Mouse (Mus musculus) layer of hippocampus, postnatal 10 days (tissue): ENCODE measurements around the gene Majin. TPM values are rescaled to one million over a fixed set of nuclear protein-coding genes. Genes with fewer than 3 reads are reported as not detected.
A peak's percentile ranks its signal among the peaks of the same experiment; 100 is the strongest.

Experiments
- DNase-seq, 2 experiments: peaks; one replicate each; pipeline ENCODE4 v3.0.0; 2021; ENCODE audit warnings: low spot score in 2 of 2
- long read RNA-seq: library from polyadenylated mRNA; stranded (forward); transcript quantifications from one replicate; pipeline ENCODE4 v2.0.0, GENCODE M21; 2023
- total RNA-seq, 2 experiments: library from RNA; stranded (reverse); gene quantifications; 2 replicates each; pipeline ENCODE4 v1.2.3; 2021

Gene Majin
- total RNA-seq: not detected
- long read RNA-seq: 0 reads

DNA sequence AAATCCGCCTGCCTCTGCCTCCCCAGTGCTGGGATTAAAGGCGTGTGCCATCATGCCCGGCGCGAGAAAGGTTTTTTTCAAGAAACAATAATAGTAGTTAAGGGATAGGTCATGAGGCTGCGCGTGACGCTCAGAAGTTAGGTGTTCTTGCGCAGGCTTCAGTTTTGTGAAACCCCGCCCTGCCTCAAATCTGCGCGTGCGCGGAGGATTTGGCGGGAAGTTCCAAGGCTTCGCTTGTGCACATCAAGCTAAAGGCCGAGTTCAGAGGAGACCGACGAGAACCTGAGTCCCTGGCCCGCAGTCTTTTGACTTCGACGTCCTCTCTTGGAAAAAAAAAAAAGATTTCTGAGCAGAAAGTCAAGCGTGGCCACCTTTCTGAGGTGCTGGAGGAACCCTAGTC lies at the start of gene Majin:
Gene Majin (plus strand): TSS at position 258 of the 400 bp plus-strand sequence.
- no peak for DNase-seq

DNA sequence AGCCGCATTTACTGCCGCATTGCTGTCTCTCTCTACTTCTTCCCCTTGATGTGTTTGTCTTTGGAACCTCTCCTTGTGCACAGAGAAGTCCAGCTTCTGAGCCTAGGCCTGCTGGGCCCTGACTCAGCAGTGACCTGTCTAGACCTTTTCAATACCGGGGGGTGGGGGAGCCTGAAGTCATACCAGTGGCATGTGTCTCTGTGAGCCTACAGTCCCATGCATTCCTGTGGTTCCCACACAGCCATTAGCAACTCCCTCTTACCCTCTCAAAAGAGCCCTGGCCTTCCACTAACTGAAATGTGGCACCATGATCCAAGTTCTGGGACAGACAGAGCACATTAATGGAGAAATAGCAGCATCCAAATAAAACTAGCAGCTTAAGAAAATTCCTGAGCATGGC lies 47.8 kb upstream of the Majin start:
- no peak for DNase-seq

DNA sequence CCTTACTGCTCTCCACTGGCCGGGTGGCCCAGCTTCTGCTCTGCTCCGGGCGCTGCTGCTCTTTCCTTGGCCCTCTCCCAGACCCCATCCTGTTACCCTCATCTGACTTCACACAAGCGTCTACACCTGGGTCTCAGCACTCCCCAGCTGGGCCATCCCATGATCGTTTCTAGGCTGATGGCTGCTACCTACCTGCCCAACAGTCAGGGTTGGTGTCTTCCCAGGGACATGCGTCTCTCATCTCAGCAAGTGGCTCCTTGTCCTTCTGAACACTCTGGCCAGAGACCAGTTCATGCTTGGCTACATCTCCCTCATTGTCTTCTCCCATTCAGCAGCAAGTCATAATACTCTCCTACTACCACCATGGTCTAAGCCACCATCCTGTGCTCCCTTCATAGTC lies 44.5 kb upstream of the Majin start:
- DNase-seq: no peak

DNA sequence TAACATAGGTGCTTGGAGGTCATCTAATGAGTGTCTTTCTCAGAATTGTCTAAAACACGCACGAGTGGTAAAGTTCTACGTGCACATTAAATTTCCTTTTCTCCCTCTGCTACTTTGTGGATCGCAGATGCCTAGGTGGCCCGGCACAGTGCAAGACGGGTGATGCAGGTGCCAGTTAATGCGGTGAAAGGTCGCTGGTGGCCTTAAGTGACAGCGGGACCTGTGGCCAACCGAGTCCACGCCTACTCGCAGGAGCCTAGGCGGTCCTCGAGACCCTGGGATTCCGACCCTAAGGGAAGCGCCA lies 43.9 kb upstream of the Majin start:
- no peak for DNase-seq

DNA sequence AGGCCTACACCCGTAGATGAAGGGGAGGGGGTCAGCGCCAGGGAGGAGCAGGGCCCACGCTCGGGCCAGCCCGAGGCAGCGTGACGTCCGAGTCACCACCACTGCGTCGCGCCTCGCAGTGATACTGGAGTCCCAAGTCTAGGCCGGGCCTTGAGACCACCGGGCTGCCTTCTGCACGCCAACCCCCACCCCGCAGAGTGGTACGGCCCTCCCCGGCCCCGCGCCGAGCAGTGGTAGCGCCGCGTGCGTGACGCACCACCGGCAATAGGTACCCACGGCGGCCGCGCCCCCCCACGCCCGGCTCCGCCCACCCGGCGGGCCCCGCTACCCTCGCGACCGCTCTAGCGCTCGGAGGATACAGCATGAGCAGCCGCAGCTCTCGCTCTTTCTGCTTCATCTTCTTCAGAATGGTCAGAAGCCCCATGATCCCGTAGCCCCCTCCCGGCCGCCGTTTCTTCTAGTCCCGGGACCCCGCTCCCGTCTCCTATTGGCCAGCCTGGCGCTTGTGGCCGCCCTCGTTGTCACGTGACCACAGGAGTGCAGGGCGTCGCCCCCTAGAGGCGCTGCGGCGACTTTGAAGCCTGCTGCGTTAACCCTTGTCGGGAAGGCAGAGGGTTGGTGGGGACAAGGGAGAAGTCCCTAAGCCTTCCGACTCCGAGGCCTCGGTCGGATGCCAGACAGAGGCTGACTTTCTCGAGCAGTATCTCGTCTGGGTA lies 43.4 kb upstream of the Majin start, which contains the start of gene Batf2:
Gene Batf2 (plus strand): TSS at position 306 of the 716 bp plus-strand sequence.
- DNase-seq: peak; percentile 94 to 95

DNA sequence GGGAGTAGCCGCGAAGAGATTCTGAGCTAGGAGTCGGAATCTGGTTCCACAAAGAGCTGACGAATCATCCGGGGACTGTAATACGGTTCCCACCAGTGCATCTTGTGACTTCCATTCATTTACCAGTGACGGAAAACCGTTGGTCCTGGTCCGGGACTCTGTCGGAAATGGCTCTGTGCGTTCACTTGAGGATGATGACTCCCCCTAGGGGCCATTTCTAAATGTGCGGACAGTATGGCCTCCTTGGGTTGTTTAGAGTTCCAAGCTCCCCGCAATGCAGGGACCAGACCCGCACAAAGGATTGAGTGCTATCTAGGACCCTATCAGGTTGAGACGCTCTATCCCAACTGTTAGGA lies 42.8 kb upstream of the Majin start, which contains the start of gene Arl2:
Gene Arl2 (minus strand): TSS at position 155 of the 356 bp plus-strand sequence.
- DNase-seq: peak; percentile 82 to 85

DNA sequence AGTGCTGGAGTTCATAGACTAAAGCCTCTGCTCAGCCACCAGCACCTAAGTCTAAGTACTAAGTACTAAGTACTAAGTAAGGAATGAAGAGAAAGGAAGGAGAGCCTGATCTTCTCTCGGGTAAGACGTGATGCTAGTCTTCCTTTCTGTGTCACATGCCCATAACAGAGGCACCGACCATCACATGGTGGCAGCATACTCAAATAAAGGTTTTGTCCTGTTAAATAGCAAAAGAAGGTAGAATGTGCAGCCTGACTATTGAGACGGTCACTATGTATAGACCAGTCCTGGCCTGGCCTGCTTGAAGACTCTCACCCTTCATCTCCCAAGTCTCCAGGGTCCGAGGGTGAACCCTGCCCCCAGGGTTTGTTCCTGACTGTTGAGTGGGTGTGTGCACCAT lies 39.3 kb upstream of the Majin start:
- DNase-seq: no peak

DNA sequence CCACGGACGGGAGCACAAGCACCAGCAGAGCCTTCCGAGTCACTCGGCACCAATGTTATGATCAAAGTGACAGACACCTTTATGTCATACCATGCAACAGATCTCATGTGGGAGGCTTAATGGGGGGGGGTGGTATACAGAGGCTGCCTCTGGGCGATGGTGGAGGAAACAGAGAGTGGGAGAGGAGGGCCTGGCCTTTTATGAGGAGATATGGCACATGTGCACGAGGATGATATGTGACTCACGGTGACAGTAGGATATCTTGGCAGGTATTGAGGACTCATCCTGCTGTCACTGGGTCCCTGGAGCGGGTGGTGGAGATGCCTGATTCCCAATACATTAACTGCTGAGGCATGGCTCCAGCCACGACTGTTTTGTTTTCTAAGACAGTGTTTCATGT lies 29.0 kb upstream of the Majin start:
- DNase-seq: no peak

DNA sequence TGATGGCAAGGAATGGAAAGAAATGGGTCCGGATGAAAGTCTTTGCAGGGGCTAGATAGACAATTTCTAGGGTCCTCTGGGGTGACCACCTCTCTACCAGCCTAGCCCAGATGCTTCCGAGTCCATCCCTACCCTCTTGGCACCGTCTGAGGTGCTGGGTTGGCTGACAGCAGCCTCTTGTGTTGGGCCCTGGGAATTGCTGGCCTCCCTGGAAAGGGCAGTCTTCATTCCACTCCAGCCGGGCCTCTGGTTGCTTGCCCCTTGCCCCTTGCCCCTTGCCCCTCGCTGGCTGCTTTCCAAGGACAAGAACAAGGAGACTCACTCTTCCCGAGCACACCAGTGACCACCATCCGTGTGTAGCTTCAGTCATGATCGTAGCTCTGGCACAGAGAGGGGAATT lies 27.8 kb upstream of the Majin start:
- no peak for DNase-seq

DNA sequence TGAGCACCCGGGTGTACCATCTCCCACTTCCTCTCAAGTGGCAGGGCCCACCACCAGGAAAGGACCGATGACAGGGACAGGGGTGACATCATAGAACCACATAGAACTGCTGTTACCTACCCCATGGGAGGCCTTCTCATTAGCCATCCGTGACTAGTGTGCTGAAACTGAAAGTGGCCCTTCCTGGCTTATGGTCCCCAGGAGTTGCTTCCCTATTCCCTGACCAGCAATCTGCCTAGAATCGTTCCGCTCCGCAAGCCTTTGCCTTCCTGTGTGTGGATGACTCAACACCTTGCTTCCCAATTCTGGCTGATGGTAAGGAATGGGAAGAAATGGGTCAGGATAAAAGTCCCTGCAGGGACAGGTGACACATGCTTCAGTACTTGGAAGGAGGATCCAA lies 27.0 kb upstream of the Majin start:
- DNase-seq: no peak

DNA sequence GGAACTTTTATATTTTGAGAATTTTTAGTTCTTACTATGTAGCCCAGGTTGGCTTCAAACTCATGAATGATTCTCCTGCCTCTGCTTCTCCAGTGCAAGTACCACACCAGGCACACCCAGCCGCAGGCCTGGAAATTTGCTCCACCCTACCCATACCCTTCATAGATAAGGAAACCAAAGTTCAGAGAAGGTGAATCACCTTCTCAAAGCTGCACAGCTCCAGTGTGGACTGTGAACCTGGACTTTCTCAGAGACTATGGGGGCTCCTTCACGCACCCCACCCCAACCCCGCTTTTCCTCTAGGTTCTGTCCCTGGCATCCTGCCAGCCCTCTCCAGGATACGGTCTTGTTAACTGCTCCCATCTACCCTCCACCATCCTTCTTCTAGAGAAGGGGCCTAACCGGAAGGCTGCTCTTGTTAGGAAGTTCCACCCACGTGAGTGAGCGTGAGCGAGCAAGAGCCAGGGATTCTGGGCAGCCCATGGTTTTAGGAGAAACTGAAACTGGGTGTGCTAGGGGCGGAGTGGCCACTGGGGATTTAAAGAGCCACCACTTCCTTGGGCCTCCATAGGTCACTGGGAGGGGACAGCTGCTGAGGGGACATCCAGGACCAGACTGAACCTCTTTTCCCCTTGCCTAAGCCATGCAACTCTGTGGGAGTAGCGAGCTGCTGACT lies 20.2 kb upstream of the Majin start:
- no peak for DNase-seq

DNA sequence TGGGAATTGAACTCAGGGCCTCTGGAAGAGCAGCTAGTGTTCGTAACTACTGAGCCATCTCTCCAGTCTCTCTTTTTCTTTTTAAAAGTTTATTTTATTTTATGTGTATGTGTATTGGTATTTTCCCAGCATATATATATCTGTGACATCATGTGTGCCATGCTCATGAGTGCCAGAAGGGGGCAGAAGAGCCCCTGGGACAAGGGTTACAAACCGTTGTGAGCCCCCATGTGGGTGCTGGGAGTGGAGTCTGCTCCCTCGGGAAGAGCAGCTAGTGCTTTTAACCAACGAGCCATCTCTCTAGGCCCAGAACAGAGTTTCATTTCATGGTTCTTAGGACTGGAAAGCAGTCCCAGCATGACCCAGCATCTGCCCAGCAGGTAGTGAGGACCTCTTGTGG lies 17.4 kb upstream of the Majin start:
- no peak for DNase-seq

DNA sequence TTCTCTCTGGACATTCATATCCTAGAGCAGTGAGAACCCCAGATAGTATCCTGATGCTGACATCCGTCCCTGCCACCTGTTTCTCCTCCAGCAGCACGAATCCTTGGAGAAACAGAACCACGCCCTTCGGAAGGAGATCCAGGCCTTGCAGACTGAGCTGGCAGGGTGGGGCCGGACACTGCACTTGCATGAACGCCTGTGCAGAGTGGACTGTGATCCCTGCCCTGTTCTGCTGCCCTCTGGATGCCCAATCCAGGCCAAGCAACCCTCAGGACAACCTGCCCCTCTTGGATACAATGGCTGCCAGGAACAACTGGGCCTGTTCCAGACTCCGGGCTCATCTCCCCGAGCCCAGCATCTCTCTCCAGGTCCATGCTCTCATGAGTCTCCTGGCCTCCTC lies 13.0 kb upstream of the Majin start:
- no peak for DNase-seq

DNA sequence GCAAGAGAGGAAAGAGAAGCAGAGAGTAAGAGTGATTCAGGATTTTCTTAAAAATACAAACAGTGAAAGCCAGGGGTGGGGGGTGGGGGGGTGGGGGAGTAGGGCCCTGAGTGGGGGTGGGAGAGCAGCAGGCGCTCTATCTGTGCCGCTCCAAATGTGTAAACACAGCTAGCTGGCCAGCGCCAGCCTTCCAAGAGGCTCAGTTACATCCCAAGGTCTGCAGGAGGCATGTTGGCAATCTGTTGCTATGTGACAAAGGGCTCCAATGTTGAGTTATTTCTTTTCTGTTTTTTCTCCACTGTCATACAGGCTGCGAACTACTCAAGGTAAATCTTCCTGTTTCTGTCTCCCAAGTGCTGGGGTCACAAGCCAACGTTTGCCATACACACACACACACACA lies 9.4 kb upstream of the Majin start:
- no peak for DNase-seq

DNA sequence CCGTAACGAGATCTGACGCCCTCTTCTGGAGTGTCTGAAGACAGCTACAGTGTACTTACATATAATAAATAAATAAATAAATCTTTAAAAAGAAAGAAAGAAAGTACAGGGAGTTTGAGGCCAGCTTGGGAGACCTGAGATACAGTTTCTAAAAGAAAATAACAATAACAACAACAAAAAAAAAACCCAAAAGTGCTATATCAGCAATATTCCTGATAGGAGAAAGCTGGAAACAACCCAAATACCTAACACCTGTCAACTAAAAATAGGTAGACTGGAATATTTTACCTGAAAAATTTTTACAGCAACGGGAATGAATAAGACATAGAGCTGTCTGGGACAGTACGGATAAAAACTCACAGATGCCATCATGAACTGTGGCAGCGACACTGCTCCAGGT lies 5.4 kb upstream of the Majin start:
- DNase-seq: no peak

DNA sequence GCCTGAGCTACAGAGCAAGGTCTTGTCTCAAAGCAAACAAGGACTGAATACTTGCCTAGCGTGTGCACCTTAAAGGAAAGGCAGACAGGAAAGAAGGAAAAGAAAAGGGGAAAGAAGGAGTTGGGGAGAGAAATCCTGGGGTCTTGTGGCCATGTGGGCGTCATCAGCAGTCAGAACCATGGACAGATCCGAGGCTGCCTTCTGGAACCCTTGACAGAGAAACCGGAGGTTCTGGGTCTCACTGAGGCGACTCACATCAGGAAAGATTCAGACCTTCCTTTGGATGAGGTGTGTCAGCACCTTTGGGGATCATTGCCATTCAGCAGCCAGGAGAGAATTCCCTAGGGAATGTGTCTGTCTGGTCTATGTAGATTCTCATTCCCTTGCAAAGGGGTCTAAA lies 2.6 kb upstream of the Majin start:
- no peak for DNase-seq

DNA sequence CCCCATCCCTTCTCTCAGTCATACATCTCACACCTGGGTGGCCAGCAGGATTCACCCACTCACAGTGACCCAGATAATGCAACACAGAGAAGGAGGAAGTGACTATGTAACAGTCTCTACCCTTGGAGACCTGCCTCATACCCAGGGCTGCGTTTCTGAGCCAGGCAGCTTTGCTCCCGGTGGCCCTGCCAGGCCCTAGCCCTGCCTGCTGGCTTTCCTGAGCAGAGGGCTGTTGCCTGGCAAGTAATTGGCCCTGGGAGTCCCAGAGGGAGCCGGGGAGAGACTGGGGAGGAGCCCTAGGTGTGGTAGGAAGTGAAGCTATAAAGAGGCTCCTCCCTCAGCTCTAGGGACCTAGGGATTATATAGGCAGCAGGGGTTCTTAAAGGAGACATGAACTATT lies 1.7 kb upstream of the Majin start:
- DNase-seq: no peak

DNA sequence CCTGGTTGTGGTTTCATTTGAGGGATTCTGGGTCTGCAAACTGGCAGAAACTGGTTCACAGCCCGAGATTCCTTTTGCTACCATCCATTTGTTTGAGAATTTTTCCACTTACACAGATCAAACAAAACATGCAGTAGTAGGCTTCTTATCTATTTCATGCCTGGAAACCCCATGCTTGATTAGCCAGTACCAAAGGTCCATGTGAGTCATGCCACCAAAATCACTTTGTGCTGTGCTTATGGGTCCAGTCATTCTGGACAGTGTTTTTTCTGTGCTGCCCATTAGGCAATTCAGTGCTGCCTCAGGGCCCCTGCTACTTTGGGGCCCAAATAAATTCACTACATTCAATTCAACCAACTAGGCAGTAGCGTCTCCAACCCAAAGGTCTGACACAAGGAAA lies 20.1 kb downstream of the Majin start:
- no peak for DNase-seq

DNA sequence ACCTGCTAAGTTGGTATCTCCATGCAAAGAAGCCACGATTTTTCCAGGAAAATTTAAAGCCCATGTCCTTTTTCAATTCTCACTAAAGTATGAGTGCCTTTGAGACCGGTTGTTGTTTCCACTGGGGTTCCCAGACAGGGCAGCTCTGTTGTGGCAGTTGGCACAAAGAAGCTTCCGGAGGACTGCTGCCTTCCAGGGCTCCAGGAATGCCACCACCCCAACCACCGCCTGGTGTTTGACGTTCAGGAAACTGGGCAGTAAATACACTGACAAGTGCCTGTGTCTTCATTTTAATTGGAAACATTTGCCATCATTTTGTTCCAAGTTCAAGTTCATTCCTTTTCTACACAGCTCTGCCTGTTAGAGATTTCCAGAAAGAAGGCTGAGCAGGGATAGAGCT lies 22.5 kb downstream of the Majin start:
- DNase-seq: no peak

DNA sequence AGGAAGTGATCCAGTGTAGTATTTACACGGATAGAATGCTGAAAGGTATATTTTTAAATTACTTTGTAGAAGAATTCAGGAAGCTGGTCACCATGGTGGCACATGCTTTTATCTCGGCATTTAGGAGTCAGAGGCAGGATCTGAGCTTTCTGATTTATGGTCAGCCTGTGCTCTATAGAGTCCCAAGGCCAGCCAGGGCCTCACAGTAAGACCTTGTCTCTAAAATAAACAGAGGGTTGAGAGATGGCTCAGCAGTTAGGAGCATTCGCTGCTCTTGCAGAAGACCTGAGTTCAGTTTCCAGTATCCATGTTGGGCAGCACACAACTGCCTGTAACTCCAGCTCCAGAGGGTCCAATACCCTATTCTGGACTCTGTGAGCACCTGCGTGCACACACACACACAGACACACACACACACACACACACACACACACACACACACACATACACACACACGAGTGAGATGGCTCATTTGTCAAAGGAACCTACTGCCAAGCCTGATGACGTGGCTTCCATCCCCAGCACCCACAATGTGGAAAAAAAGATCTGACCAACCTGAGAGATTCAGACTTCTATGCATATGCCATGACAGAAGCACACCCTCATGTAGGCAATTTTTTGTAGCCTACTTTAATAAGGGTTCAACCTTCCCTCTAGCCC lies 32.0 kb downstream of the Majin start:
- no peak for DNase-seq

DNA sequence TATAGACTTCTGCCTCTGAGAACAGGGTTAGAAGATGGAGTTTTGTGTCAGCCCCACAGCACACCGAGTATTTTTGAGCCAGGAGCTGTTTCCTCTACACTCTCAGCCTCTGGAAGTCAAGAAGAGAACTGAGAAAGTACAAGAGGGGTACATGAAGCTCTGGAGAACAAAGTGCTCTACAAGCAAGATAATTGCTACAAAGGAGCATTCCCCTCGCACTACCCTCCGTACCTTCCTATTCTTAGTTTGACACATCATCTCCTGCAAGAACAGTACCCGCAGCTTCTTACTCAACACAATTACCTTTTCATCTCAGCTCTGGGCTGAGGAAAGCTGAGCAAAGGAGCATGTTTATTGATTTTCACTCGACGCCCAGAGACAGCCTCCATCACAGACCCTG lies 34.4 kb downstream of the Majin start:
- DNase-seq: no peak

DNA sequence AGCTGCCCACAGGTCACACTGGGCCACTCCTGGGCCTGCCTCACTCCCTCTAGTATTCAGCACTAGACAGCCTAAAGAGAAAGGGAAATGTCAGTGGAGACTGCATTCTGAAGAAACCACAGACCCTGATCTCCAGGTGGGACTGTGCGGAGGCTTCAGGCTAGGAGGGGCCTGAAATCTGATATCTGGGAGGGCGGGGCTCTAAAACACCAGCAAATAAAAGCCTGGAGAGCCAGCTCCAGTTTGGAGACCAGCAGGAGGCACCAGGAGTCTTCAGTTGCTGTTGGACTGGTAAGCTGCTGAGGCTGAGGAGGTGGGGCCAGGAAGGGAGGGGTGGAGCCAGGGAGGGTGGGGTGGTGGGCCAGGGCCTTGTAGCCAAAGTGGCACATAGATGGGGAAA lies 41.9 kb downstream of the Majin start, which contains the start of gene Gpha2:
Gene Gpha2 (plus strand): TSS at position 246 of the 400 bp plus-strand sequence.
- no peak for DNase-seq

DNA sequence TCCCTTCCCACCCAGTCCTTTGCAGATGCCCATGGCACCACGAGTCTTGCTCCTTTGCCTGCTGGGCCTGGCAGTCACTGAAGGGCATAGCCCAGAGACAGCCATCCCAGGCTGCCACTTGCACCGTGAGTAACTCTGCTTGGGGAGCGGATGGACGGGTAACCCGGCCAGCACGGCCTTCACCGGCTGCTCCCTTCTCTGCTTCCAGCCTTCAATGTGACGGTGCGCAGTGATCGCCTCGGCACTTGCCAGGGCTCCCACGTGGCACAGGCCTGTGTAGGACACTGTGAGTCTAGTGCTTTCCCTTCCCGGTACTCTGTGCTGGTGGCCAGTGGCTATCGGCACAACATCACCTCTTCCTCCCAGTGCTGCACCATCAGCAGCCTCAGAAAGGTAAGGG lies 42.6 kb downstream of the Majin start:
- DNase-seq: no peak
